Mouse (Mus musculus) thymus, adult 2 months (tissue): ENCODE data around the gene Ptchd1. TPM values are rescaled to one million over a fixed set of nuclear protein-coding genes. Genes with fewer than 3 reads are reported as not detected.

Experiments
- DNase-seq: peaks from one replicate; pipeline ENCODE4 v3.0.0; 2021
- H3K27ac ChIP-seq: fragments of 200-500 bp; 2 replicates; pipeline ENCODE4 v1.5.1; 2012; ENCODE audit warnings: low read length, control low read depth; ENCODE audit not compliant: control insufficient read depth, insufficient read depth
- H3K27me3 ChIP-seq: fragments of 200-500 bp; 2 replicates; pipeline ENCODE4 v1.6.1; 2012; ENCODE audit warnings: mild to moderate bottlenecking, low read length, moderate library complexity, mixed read lengths; ENCODE audit not compliant: control insufficient read depth, insufficient read depth
- H3K36me3 ChIP-seq: fragments of 200-500 bp; 2 replicates; pipeline ENCODE4 v1.6.1; 2012; ENCODE audit warnings: mild to moderate bottlenecking, low read length, moderate library complexity; ENCODE audit not compliant: control insufficient read depth, insufficient read depth
- H3K4me1 ChIP-seq: fragments of 200-500 bp; replicated peaks from 2 replicates; pipeline ENCODE4 v1.6.1; 2012; ENCODE audit warnings: low read length; ENCODE audit not compliant: control insufficient read depth, insufficient read depth
- H3K4me3 ChIP-seq: fragments of 200-500 bp; 2 replicates; pipeline ENCODE4 v1.5.1; 2012; ENCODE audit warnings: mild to moderate bottlenecking, low read length, control low read depth, moderate library complexity; ENCODE audit not compliant: control insufficient read depth, insufficient read depth
- CTCF ChIP-seq: fragments of 200-500 bp; IDR thresholded peaks from 2 replicates; pipeline ENCODE4 v1.5.1; 2012; ENCODE audit warnings: mild to moderate bottlenecking, control low read depth, low read length, moderate library complexity, borderline replicate concordance; ENCODE audit not compliant: control insufficient read depth, poor library complexity, insufficient read depth; ENCODE audit errors: extremely low read depth
- POLR2A ChIP-seq: fragments of 200-500 bp; IDR thresholded peaks from 2 replicates; pipeline ENCODE4 v1.6.1; 2012; ENCODE audit warnings: mild to moderate bottlenecking, low read length, control low read depth, moderate library complexity; ENCODE audit not compliant: control insufficient read depth, poor library complexity, insufficient read depth; ENCODE audit errors: extremely low read depth
- WGBS: fragments of 180-500 bp; shearing (Covaris S2); methylation state at CpG from one replicate; pipeline ENCODE4 v1.1.7; 2018; 5-methylcytosine and 5-hydroxymethylcytosine counted together
- polyA plus RNA-seq: library from polyadenylated mRNA; depleted of rRNA; stranded (reverse); fragments of >200 nt; gene quantifications from 2 replicates; pipeline ENCODE4 v1.2.3, GENCODE M21; 2012; rRNA removed

The Ptchd1 gene
- polyA plus RNA-seq = 0.04 TPM in 1 of 2 replicates, not detected in the other

- no peak for DNase-seq
- Histone ChIP-seq H3K4me3 (no peak within 1 kb of the TSS), H3K27ac (no peak within 1 kb of the TSS), H3K27me3 (no peaks in the 10 kb centered on the region; the same call in 1 of the 2 replicates), H3K36me3 (no peaks in the 10 kb centered on the region), H3K4me1 (no peaks in the 10 kb centered on the region)
- 2% methylated on average over 32 of the region's 34 CpGs for WGBS
- TF ChIP-seq CTCF = no peak
- TF ChIP-seq POLR2A = no peak
These were observed at the start of gene Ptchd1 for GRCm38 (mm10) chrX:155623701-155624281. TSS of gene Ptchd1 (minus strand) at chrX:155623814.

- Histone ChIP-seq H3K4me3 (no peak overlapping the region), H3K27ac (no peak overlapping the region), H3K36me3 (no peaks in the 10 kb centered on the region), H3K4me1 (no peaks in the 10 kb centered on the region), H3K27me3 (no peaks in the 10 kb centered on the region)
- no peak for TF ChIP-seq CTCF
- no peak for TF ChIP-seq POLR2A
- WGBS = 95% methylated on average over 1 of the region's 1 CpGs
- DNase-seq = no peak
These were observed 34.4 kb upstream of the Ptchd1 start for GRCm38 (mm10) chrX:155657971-155658370.

- no peak overlapping the region for H3K4me3 ChIP-seq
- H3K36me3 ChIP-seq = no peaks in the 10 kb centered on the region
- 11% methylated on average over 3 of the region's 3 CpGs for WGBS
- H3K27me3 ChIP-seq = no peaks in the 10 kb centered on the region
- TF ChIP-seq POLR2A (no peak), CTCF (no peak)
- no peak overlapping the region for H3K27ac ChIP-seq
- H3K4me1 ChIP-seq = no peaks in the 10 kb centered on the region
- no peak for DNase-seq
These were observed 22.4 kb upstream of the Ptchd1 start for GRCm38 (mm10) chrX:155645975-155646374.

- 6% methylated on average over 1 of the region's 1 CpGs for WGBS
- no peaks in the 10 kb centered on the region for H3K36me3 ChIP-seq
- no peak for DNase-seq
- no peaks in the 10 kb centered on the region for H3K4me1 ChIP-seq
- TF ChIP-seq POLR2A (no peak), CTCF (no peak)
- no peak overlapping the region for H3K27ac ChIP-seq
- no peak overlapping the region for H3K4me3 ChIP-seq
- H3K27me3 ChIP-seq = no peaks in the 10 kb centered on the region
These were observed 20.4 kb upstream of the Ptchd1 start for GRCm38 (mm10) chrX:155643975-155644374.

GRCm38 (mm10) chrX:155625671-155626196, 2.1 kb upstream of the Ptchd1 start:
- DNase-seq = no peak
- H3K4me3 ChIP-seq = no peak overlapping the region
- no peaks in the 10 kb centered on the region; the same call in 1 of the 2 replicates for H3K27me3 ChIP-seq
- no peak overlapping the region for H3K27ac ChIP-seq
- WGBS = 12% methylated on average over 13 of the region's 13 CpGs
- no peaks in the 10 kb centered on the region for H3K4me1 ChIP-seq
- no peak for TF ChIP-seq POLR2A
- no peak for TF ChIP-seq CTCF
- H3K36me3 ChIP-seq = no peaks in the 10 kb centered on the region

GRCm38 (mm10) chrX:155624895-155625294, 1.3 kb upstream of the Ptchd1 start:
- Histone ChIP-seq H3K27ac (no peak overlapping the region), H3K36me3 (no peaks in the 10 kb centered on the region), H3K27me3 (no peaks in the 10 kb centered on the region; the same call in 1 of the 2 replicates), H3K4me3 (no peak overlapping the region), H3K4me1 (no peaks in the 10 kb centered on the region)
- no peak for DNase-seq
- 4% methylated on average over 13 of the region's 15 CpGs for WGBS
- TF ChIP-seq POLR2A = no peak
- no peak for TF ChIP-seq CTCF

- 1% methylated on average over 19 of the region's 19 CpGs for WGBS
- Histone ChIP-seq H3K4me3 (no peak within 1 kb of the TSS), H3K36me3 (no peaks in the 10 kb centered on the region), H3K27ac (no peak within 1 kb of the TSS), H3K4me1 (no peaks in the 10 kb centered on the region), H3K27me3 (no peaks in the 10 kb centered on the region; the same call in 1 of the 2 replicates)
- no peak for DNase-seq
- no peak for TF ChIP-seq CTCF
- TF ChIP-seq POLR2A = no peak
These were observed 777 bp upstream of the Ptchd1 start, which contains the start of gene Gm15155 for GRCm38 (mm10) chrX:155624341-155624841. TSS of gene Gm15155 (plus strand) at chrX:155624741.
